Mouse (Mus musculus): ENCODE measurements around the gene Krtap8-1. TPM values are rescaled to one million over a fixed set of nuclear protein-coding genes. Genes with fewer than 3 reads are reported as not detected.

Krtap8-1 gene
- total RNA-seq, 2 experiments from 2014 or later, result not detected

Other genes with a start within 250 kb of the Krtap8-1 start
- not detected in 2 replicates for gene Krtap21-1, start 84.1 kb downstream of the Krtap8-1 start, total RNA-seq (2014; fragmentation: Nextera tagmentation)
- not detected in 2 replicates for gene Krtap21-1, start 84.1 kb downstream of the Krtap8-1 start, total RNA-seq (2017)
- not detected in 2 replicates for gene Krtap6-2, start 67.8 kb downstream of the Krtap8-1 start, total RNA-seq (2014; fragmentation: Nextera tagmentation)
- not detected in 2 replicates for gene Krtap6-2, start 67.8 kb downstream of the Krtap8-1 start, total RNA-seq (2017)
- gene Krtap7-1, start 20.4 kb upstream of the Krtap8-1 start, total RNA-seq (2014; fragmentation: Nextera tagmentation), result not detected in 2 replicates
- gene Krtap7-1, start 20.4 kb upstream of the Krtap8-1 start, total RNA-seq (2017), result not detected in 2 replicates
- not detected in 2 replicates for gene Krtap11-1, start 83.2 kb upstream of the Krtap8-1 start, total RNA-seq (2014; fragmentation: Nextera tagmentation)
- gene Krtap11-1, start 83.2 kb upstream of the Krtap8-1 start, total RNA-seq (2017), result not detected in 2 replicates